Mouse (Mus musculus): Measurements from ENCODE around the gene Ski. TPM values are rescaled to one million over a fixed set of nuclear protein-coding genes. Genes with fewer than 3 reads are reported as not detected.

The Ski gene
- polyA plus RNA-seq, 1 experiment from 2014 or later, result 21.5 TPM

DNA sequence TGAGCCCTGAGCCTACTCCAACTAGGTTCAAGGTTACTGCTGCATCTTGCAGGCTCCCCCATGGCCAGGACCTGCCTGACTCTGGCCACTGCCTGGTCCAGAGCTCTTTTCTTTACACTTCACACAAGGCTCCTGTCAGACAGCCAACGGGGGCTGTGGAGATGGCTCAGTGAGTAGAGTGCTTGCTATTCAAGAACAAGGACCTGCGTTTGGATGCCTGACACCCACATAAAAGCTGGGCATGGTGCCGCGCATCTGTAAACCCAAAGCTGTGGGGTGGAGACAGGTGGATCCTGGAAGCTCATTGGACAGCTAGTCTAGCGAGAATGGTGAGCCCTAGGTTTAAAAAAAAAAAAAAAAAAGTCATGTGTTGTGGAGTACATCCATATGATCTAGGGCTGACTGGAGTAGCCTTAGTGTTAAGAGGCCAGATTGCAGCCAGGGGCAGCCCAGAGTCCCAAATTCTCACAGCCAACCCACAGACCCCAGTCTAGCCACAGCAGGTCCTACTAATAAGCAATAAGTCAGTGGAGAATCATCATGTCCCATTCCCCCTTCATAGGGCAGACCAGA, 50.3 kb downstream of the Ski start:
- 88% methylated on average over 5 of the region's 5 CpGs for WGBS
- ATAC-seq (ENCODE audit: insufficient number of reproducible peaks, insufficient read depth, low FRiP score, low TSS enrichment, low read depth), result no peak

DNA sequence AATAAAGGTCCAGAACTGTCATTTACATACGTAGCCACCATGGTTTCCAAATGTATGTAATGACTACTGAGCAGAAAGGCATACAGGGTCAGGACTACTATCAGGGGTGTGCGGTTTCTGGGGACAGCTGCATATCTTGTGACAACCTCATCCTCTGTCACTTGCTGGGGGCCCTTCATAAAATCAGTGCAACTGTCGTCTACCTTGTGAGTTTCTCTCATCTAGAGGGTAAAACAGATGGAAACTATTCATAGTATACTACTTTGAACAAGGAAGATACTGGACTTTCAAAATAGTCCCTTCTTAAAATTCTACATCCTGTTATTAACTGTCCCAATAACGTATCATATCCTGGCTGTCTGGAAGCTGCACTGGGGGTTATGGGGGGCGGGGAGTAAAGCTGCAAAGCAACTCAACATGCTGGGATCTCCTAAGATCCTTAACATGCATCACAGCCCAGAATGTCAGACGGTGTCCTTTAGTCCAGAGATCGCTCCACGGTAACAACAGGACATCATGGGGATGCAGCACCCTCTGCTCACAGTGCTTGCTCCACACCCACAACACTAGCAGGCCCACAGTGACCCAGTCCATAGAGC, 51.7 kb downstream of the Ski start:
- Histone ChIP-seq H3K36me3 (0 out of 2 replicates have a peak, but pooled peaks cover 1% of the 10 kb centered on the region), H3K27me3 (no peaks in the 10 kb centered on the region), H3K4me1 (peaks cover 71% of the 10 kb centered on the region), H3K4me3 (no peak overlapping the region), H3K9me3 (no peaks in the 10 kb centered on the region), H3K27ac (no peak overlapping the region), H3K4me2 (no peak overlapping the region), H3K9ac (no peak overlapping the region)
- no peak for ATAC-seq (ENCODE audit: insufficient number of reproducible peaks, insufficient read depth, low FRiP score, low TSS enrichment, low read depth)
- 78% methylated on average over 8 of the region's 8 CpGs for WGBS

More for the DNA sequence above, 50.3 kb downstream of the Ski start:
- Histone ChIP-seq H3K9me3 (no peaks in the 10 kb centered on the region), H3K4me1 (peaks cover 84% of the 10 kb centered on the region), H3K27ac (peak overlapping the region; percentile 97), H3K4me3 (no peak overlapping the region), H3K9ac (no peak overlapping the region), H3K36me3 (0 out of 2 replicates have a peak, but pooled peaks cover 8% of the 10 kb centered on the region), H3K27me3 (no peaks in the 10 kb centered on the region), H3K4me2 (0 out of 2 replicates have a peak overlapping the region, but pooled peaks have one; percentile 52)

DNA sequence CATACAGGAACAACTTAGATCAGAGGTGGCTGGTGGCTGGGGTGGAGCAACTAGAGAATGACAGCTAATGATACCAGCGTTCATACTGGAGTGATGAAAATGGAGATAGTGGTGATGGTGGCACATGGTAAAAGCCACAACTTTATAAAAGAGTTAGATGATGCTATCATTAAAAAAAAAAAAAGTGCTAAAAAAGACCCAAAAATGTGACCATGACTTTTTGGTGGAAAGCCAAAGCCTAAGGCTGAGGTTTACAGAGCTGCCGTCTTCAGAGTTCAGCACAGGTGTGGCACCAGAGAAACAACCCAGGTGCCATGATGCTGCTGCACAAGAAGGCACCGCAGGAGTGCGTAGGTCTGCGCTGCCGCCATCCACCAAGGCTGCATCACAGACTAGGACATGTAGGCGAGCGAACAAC, 53.5 kb downstream of the Ski start:
- H3K9me3 ChIP-seq, result no peaks in the 10 kb centered on the region
- peaks cover 65% of the 10 kb centered on the region for H3K4me1 ChIP-seq
- WGBS, result 90% methylated on average over 8 of the region's 8 CpGs
- no peak for ATAC-seq (ENCODE audit: insufficient number of reproducible peaks, insufficient read depth, low FRiP score, low TSS enrichment, low read depth)
- no peak overlapping the region for H3K9ac ChIP-seq
- H3K27me3 ChIP-seq, result no peaks in the 10 kb centered on the region
- no peaks in the 10 kb centered on the region for H3K36me3 ChIP-seq
- no peak overlapping the region for H3K4me3 ChIP-seq
- H3K27ac ChIP-seq, result no peak overlapping the region
- no peak overlapping the region for H3K4me2 ChIP-seq

DNA sequence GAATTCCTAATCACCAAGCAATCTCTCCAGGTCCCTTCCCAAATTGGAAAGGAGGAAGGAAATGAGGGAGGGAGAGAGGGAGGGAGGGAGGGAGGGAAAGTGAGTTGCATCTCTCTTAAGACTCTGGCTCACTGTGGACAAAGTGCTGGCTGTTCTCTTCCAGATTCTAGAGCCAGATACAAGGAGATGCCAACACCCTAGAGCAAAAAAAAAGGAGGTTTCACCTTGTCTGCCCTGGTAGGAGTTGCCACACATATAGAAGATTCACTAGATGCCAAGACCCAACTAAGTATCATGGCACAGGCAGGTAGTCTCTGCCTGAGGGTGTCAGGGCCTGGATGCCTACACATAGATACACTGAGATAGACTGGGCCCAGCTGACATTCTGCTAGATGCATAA, 56.5 kb downstream of the Ski start:
- Histone ChIP-seq H3K9me3 (no peaks in the 10 kb centered on the region), H3K27ac (no peak overlapping the region), H3K4me1 (peaks cover 66% of the 10 kb centered on the region), H3K9ac (no peak overlapping the region), H3K36me3 (no peaks in the 10 kb centered on the region), H3K27me3 (no peaks in the 10 kb centered on the region), H3K4me2 (no peak overlapping the region), H3K4me3 (no peak overlapping the region)
- ATAC-seq (ENCODE audit: insufficient number of reproducible peaks, insufficient read depth, low FRiP score, low TSS enrichment, low read depth), result no peak

DNA sequence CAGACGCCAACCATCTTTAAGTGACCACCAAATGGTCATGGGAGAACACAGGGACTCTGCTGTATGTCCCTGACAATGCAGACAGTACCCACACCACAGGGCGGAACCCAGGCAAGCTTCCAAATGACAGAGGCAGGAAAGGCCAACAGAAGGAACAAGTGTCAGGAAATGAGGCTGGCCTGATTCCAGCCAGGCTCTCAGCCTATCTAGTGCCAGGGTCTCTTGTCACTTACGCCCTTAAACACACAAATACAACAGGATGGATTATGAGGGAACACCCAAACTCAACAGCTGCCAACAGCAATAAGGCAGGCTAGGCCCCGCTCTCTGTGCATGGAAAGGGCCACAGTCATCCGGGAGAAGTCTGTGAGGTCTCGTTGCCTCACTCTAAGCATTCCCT, 57.8 kb downstream of the Ski start:
- H3K9me3 ChIP-seq, result no peaks in the 10 kb centered on the region
- peaks cover 62% of the 10 kb centered on the region for H3K4me1 ChIP-seq
- H3K4me3 ChIP-seq, result no peak overlapping the region
- H3K4me2 ChIP-seq, result no peak overlapping the region
- H3K27me3 ChIP-seq, result no peaks in the 10 kb centered on the region
- WGBS, result 86% methylated on average over 6 of the region's 6 CpGs
- H3K27ac ChIP-seq, result peak overlapping the region; percentile 33; the same call in 1 of the 2 replicates
- H3K9ac ChIP-seq, result no peak overlapping the region
- no peak for ATAC-seq (ENCODE audit: insufficient number of reproducible peaks, insufficient read depth, low FRiP score, low TSS enrichment, low read depth)
- peaks cover 10% of the 10 kb centered on the region for H3K36me3 ChIP-seq

DNA sequence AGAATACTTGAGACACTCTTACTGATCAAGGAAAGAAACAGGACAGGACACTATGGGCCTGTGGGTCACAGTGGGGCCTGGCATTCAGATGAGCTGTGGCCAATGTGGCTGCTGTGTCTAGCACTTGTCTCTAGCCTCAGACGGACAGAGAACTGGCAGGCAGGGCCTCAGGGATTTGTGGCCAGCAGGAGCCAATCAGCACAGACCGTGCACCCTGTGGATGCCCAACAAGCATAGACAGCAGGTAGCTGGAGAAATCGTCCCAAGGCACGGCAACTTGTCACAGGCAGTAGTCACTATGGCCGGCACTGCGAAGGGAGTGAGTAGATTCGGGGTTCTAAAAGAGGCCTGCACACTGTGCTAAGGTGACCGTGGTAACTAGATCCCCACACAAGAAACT, 58.7 kb downstream of the Ski start:
- WGBS, result 47% methylated on average over 8 of the region's 8 CpGs
- no peaks in the 10 kb centered on the region for H3K9me3 ChIP-seq
- no peak overlapping the region for H3K4me3 ChIP-seq
- no peaks in the 10 kb centered on the region for H3K27me3 ChIP-seq
- H3K4me2 ChIP-seq, result no peak overlapping the region
- H3K36me3 ChIP-seq, result peaks cover 19% of the 10 kb centered on the region
- H3K27ac ChIP-seq, result peak overlapping the region; percentile 13; the same call in 1 of the 2 replicates
- no peak for ATAC-seq (ENCODE audit: insufficient number of reproducible peaks, insufficient read depth, low FRiP score, low TSS enrichment, low read depth)
- no peak overlapping the region for H3K9ac ChIP-seq
- H3K4me1 ChIP-seq, result peaks cover 54% of the 10 kb centered on the region

DNA sequence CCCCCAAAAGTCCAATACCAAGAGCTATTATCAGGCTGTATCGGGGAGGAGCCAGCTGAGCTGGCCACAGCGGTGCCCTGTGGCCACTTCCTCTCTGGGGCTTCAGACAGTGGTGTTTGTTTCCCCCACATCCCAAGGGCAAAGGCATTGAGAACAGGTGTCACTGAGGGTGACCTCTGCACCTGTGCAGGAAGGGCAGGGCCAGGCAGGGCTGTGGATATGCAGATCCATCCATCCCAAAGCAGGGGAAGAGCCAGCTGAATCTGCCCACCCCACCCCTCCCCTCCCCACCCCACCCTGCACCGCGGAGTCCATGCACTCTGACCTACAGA, 59.1 kb downstream of the Ski start:
- 37% methylated on average over 4 of the region's 4 CpGs for WGBS
- H3K36me3 ChIP-seq, result peaks cover 23% of the 10 kb centered on the region
- H3K4me3 ChIP-seq, result no peak overlapping the region
- no peak overlapping the region for H3K9ac ChIP-seq
- no peak for ATAC-seq (ENCODE audit: insufficient number of reproducible peaks, insufficient read depth, low FRiP score, low TSS enrichment, low read depth)
- H3K27me3 ChIP-seq, result no peaks in the 10 kb centered on the region
- no peak overlapping the region for H3K27ac ChIP-seq
- no peak overlapping the region for H3K4me2 ChIP-seq
- peaks cover 54% of the 10 kb centered on the region for H3K4me1 ChIP-seq
- H3K9me3 ChIP-seq, result no peaks in the 10 kb centered on the region

DNA sequence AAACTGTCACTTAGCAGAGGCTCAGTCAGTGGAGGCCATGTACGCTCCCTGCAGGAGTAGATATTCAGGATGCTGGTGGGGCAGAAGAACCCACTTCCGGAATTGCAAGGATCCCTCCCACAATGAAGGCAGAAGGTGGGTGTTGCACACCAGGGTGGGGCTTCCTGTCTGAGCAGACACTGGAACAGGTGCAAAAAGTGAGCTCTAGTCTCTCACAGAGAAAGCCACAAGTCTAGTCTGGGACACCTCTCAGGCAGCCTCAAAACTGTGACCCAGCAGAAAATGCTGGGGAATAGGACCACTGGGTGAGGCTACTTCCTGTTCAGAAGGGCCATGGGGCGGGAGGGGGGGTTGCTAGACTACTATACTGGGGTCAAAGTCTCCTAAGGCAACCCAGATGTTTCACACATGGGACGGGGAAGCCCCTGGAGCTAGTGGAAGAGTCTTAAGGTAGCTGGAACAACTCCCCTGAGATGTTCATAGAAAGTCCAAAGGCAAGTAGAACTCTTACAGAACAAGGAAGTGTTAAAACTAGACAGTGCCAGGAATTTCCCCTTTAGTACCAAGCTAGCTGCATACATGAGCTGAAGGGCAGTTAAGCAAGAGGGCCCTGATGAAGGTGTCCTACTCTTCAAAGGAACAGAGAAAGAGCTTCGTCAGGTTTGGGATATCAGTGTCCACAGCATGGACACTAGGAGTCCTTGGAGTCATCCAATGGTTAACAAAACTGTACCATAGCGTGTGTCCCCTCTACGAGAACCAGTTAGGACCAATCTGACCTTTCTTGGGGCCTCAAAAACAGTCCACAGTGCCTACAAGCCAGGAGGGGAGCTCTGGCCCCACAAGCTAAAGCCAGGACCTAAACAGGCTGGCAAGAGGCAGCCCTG, 59.7 kb downstream of the Ski start:
- Histone ChIP-seq H3K9me3 (no peaks in the 10 kb centered on the region), H3K4me3 (no peak overlapping the region), H3K4me1 (peaks cover 51% of the 10 kb centered on the region), H3K27me3 (no peaks in the 10 kb centered on the region), H3K27ac (no peak overlapping the region), H3K4me2 (no peak overlapping the region), H3K36me3 (peaks cover 29% of the 10 kb centered on the region), H3K9ac (no peak overlapping the region)
- ATAC-seq (ENCODE audit: insufficient number of reproducible peaks, insufficient read depth, low FRiP score, low TSS enrichment, low read depth), result no peak
- 65% methylated on average over 7 of the region's 7 CpGs for WGBS

DNA sequence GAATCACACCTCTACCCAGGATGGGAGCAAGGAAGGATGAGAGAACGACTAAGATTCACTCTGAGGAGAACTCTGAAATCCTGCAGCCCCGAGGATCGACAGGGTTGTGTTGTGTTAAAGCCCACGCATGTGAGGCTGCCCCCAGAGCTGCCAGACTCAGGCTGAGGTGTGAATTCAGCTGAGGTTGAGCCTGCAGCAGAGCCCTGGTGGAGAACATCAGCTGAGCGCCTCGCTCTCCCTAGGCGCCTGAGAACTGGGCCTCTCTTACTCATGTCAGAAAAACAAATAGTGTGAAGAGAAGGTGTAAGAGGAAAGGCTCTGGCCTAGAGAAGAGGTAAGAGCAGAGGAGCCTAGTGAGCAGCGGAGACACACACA, 63.9 kb downstream of the Ski start:
- H3K36me3 ChIP-seq, result peaks cover 62% of the 10 kb centered on the region
- H3K4me2 ChIP-seq, result no peak overlapping the region
- WGBS, result 90% methylated on average over 8 of the region's 8 CpGs
- H3K9me3 ChIP-seq, result no peaks in the 10 kb centered on the region
- no peak overlapping the region for H3K9ac ChIP-seq
- H3K4me1 ChIP-seq, result peaks cover 52% of the 10 kb centered on the region
- no peak for ATAC-seq (ENCODE audit: insufficient number of reproducible peaks, insufficient read depth, low FRiP score, low TSS enrichment, low read depth)
- H3K27ac ChIP-seq, result no peak overlapping the region
- H3K4me3 ChIP-seq, result no peak overlapping the region
- H3K27me3 ChIP-seq, result no peaks in the 10 kb centered on the region

DNA sequence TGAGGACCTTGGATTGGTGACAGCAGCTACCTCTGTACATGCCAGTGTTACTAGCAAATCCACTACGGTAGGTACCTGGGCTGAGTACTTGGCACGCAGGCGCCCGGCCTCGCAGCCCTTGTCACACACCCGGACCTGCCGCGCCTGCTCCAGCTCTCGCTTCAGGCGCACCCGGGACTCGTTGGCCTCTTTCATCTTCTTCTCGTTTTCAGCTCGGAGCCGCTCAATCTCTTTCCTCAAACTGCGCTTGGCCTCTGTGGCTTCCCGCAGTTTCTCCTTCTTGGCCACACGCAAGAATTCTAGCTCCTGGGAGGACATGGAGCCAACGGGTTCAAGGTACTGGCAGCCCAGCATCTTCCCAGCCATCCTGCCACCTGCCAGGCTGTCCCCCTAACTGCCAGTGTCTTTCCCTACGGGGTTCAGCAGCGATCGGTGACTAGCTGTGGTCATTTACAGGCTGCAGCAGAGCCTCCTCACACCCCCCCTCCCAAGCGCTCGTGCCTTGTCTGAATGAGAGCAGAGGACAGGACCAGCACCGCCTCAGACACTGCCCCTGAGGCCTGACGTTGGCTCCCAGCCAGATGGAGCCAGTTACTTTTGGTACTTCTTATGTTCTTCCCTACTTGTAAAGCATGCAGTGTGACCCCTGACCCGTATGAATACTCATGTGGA, 64.4 kb downstream of the Ski start:
- peak overlapping the region; percentile 16; the same call in 1 of the 2 replicates for H3K27ac ChIP-seq
- no peak overlapping the region for H3K4me2 ChIP-seq
- H3K36me3 ChIP-seq, result peaks cover 63% of the 10 kb centered on the region
- H3K4me1 ChIP-seq, result peaks cover 47% of the 10 kb centered on the region
- no peak overlapping the region for H3K4me3 ChIP-seq
- ATAC-seq (ENCODE audit: insufficient number of reproducible peaks, insufficient read depth, low FRiP score, low TSS enrichment, low read depth), result no peak
- no peaks in the 10 kb centered on the region for H3K9me3 ChIP-seq
- no peak overlapping the region for H3K9ac ChIP-seq
- H3K27me3 ChIP-seq, result no peaks in the 10 kb centered on the region
- 88% methylated on average over 27 of the region's 27 CpGs for WGBS

DNA sequence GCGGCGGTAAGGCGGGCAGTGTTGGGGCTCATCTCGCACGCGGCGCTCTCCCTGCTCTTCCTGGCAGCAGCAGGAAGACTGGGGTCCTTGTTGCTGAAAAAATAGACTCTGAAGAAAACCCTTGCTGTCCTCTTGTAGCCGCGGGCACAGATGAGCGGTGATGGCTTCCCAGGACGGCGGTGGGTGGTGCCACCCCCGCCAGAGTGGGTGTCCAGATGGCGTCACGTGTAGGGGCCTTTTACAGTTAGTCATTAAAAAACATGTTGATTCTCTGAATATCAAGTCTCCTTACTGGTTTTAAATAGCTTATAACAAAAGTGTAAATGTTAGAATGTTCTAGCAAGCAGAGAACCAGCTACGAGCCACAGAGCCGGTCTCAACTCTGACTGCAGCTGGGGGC, 65.7 kb downstream of the Ski start:
- Histone ChIP-seq H3K9ac (no peak overlapping the region), H3K4me3 (no peak overlapping the region), H3K4me2 (no peak overlapping the region), H3K27me3 (no peaks in the 10 kb centered on the region), H3K4me1 (peaks cover 43% of the 10 kb centered on the region), H3K36me3 (peaks cover 76% of the 10 kb centered on the region), H3K9me3 (no peaks in the 10 kb centered on the region), H3K27ac (peak overlapping the region; percentile 16; the same call in 1 of the 2 replicates)
- 93% methylated on average over 17 of the region's 17 CpGs for WGBS
- no peak for ATAC-seq (ENCODE audit: insufficient number of reproducible peaks, insufficient read depth, low FRiP score, low TSS enrichment, low read depth)

All from embryonic facial prominence, embryonic 13.5 days (tissue).